Mouse (Mus musculus) brain, embryonic 14.5 days (tissue): ENCODE measurements around the gene Farp2.

Experiments used
- CTCF ChIP-seq: fragments of 200-500 bp; IDR thresholded peaks from 2 replicates; pipeline ENCODE4 v1.5.1; 2012; ENCODE audit warnings: inconsistent platforms, mild to moderate bottlenecking, moderate library complexity, borderline replicate concordance; ENCODE audit not compliant: insufficient read depth, insufficient read length; ENCODE audit errors: extremely low read depth
- POLR2A ChIP-seq: fragments of 200-500 bp; IDR thresholded peaks from 2 replicates; pipeline ENCODE4 v1.6.1; 2012; ENCODE audit warnings: mild to moderate bottlenecking, inconsistent platforms, borderline replicate concordance; ENCODE audit not compliant: poor library complexity, insufficient read depth, insufficient read length, severe bottlenecking; ENCODE audit errors: extremely low read depth

GRCm38 (mm10) chr1:93512351-93512690, 442 bp downstream of the Farp2 start:
- TF ChIP-seq CTCF (no peak), POLR2A (no peak)
